Mouse (Mus musculus) regulatory T cell (primary cell): Measurements from ENCODE around the gene Slc17a9.

ENCODE experiments used
- in situ Hi-C: fragments of 300-600 bp; cut with MboI, MseI; formaldehyde crosslinking; loops from one replicate; pipeline ENCODE4 v1.15.1; 2025; ENCODE audit warnings: high pct_unique_total_duplicates

Slc17a9 gene

GRCm38 (mm10) chr2:180746569-180747192 lies 21.6 kb downstream of the Slc17a9 start:
- in situ Hi-C loops: no loop called here

- in situ Hi-C loops: no loop called here
Observed at GRCm38 (mm10) chr2:180748904-180749303, 23.8 kb downstream of the Slc17a9 start.

GRCm38 (mm10) chr2:180754976-180755688 lies 30.1 kb downstream of the Slc17a9 start:
- in situ Hi-C loops: no loop called here

GRCm38 (mm10) chr2:180755896-180756295 lies 30.8 kb downstream of the Slc17a9 start:
- in situ Hi-C loops: no loop called here

GRCm38 (mm10) chr2:180756786-180757185 lies 31.7 kb downstream of the Slc17a9 start:
- in situ Hi-C loops: no loop called here

- in situ Hi-C loops: no loop called here
Observed at GRCm38 (mm10) chr2:180758513-180759263, 33.6 kb downstream of the Slc17a9 start.

- in situ Hi-C loops: no loop called here
Observed at GRCm38 (mm10) chr2:180764986-180765385, 39.9 kb downstream of the Slc17a9 start.

GRCm38 (mm10) chr2:180765713-180766112 lies 40.6 kb downstream of the Slc17a9 start:
- in situ Hi-C loops: no loop called here

GRCm38 (mm10) chr2:180775223-180775622 lies 50.2 kb downstream of the Slc17a9 start:
- in situ Hi-C loops: no loop called here

GRCm38 (mm10) chr2:180775641-180776040 lies 50.6 kb downstream of the Slc17a9 start:
- in situ Hi-C loops: no loop called here

- in situ Hi-C loops: no loop called here
Observed at GRCm38 (mm10) chr2:180776793-180777192, 51.7 kb downstream of the Slc17a9 start, which contains the start of gene Bhlhe23. Bhlhe23 (minus strand) TSS chr2:180776900.

GRCm38 (mm10) chr2:180779226-180780104 lies 54.4 kb downstream of the Slc17a9 start:
- in situ Hi-C loops: no loop called here

- in situ Hi-C loops: no loop called here
Observed at GRCm38 (mm10) chr2:180780282-180780681, 55.2 kb downstream of the Slc17a9 start.

- in situ Hi-C loops: no loop called here
Observed at GRCm38 (mm10) chr2:180786732-180787131, 61.7 kb downstream of the Slc17a9 start.

GRCm38 (mm10) chr2:180787566-180788232 lies 62.6 kb downstream of the Slc17a9 start:
- in situ Hi-C loops: no loop called here

- in situ Hi-C loops: no loop called here
Observed at GRCm38 (mm10) chr2:180788386-180788785, 63.3 kb downstream of the Slc17a9 start.

GRCm38 (mm10) chr2:180788843-180789242 lies 63.8 kb downstream of the Slc17a9 start:
- in situ Hi-C loops: no loop called here

- in situ Hi-C loops: no loop called here
Observed at GRCm38 (mm10) chr2:180791674-180792073, 66.6 kb downstream of the Slc17a9 start.
